Mouse (Mus musculus): Measurements from ENCODE around the gene Map3k11.
"Not testable (repeated sequence)": the region's sequence is repeated elsewhere in the genome, so short reads cannot be mapped to it uniquely, and the experiment has no call there.

DNA sequence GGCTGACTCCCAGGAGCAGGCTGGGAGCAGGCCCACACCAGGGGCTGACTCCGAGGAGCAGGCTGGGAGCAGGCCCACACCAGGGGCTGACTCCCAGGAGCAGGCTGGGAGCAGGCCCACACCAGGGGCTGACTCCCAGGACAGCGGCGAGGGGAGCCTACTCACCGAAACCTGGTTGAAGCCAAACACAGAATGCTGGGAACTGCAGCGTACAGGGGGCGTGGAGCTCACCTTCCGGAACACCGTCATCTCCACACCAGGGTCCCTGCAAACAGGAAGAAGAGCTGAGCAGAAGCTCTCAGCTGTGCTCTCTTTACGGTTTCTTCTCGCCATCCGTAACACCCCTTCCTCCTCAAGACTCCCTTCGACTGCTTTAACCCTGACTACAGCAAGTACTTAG lies 1.6 kb upstream of the Map3k11 start:
- not testable (repeated sequence) for TF ChIP-seq CTCF (IDR thresholded peaks at IDR 0.05; ENCODE audit: borderline replicate concordance, extremely low read depth, insufficient read depth, insufficient read length); POLR2A (IDR thresholded peaks at IDR 0.05; ENCODE audit: borderline replicate concordance, extremely low read depth, insufficient read depth, insufficient read length, poor library complexity, severe bottlenecking)
